Mouse (Mus musculus): ENCODE data around the gene Micall1.

DNA sequence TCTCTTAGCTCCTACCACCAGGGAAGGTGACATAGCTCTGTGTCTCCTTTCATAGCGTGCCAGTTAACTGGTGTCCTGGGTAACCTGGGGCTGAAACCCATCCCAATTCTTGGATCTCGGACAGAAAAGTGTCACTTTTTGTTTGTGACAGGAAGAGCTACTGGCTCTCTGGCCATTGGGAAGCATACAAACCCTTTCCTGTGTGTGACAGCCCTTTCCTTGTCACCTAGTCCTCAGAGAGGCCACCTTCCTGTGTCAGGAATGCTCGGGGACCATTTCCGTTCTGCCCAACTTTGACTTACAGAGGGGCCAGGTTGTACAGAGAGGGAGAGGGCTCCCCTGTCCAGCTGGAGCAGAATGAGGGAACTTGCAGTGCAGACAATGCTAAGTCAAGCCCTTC, 9.2 kb upstream of the Micall1 start:
- TF ChIP-seq GATA1 (IDR thresholded peaks at IDR 0.05; ENCODE audit: borderline replicate concordance, low read length) (no peak), FLI1 (IDR thresholded peaks at IDR 0.05; ENCODE audit: low read length) (no peak)
